In the genomic region with DNA sequence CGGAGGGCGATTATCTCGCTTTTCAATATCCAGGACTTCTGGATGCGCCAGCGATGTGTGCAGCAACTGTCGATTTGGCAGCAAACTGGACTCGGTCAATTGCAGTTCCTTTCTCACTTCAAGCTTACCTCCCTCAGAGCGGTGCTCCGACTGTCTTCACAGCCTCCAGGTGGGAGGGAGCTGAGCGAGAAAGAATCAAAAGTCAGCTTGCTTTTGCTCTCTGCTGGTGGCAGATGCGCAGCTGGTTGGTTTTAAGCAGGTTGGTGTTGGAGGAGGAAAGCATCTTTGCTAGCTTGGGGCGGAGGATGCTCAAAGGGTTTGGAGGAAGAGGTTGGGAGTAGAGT, we compare ENCODE assay signal across 8 mouse cellular contexts. TPM values are rescaled to one million over a fixed set of nuclear protein-coding genes. Genes with fewer than 3 reads are reported as not detected.
A peak's percentile ranks its signal among the peaks of the same experiment; 100 is the strongest.
DNase-seq lines count a peak whose midpoint lies in the region; ATAC-seq and TF ChIP-seq lines count a peak whose summit lies in the region.

Gene Egfem1 (plus strand): TSS at position 72 of the 344 bp plus-strand sequence.

- no peaks in the 10 kb centered on the region for H3K9me3 ChIP-seq in heart, embryonic 15.5 days (replicated peaks)
- H3K9me3 ChIP-seq in hindbrain, embryonic 14.5 days (ENCODE audit: control insufficient read depth, low read length), result no peaks in the 10 kb centered on the region
- H3K9me3 ChIP-seq in limb, embryonic 12.5 days, result no peaks in the 10 kb centered on the region

- DNase-seq in heart, postnatal 14 days, result no peak
- peak; percentile 78 for DNase-seq in brain, embryonic 14.5 days (ENCODE audit: low read depth)
- DNase-seq in hindbrain, embryonic 14.5 days (ENCODE audit: low spot score), result peak; percentile 45
- DNase-seq in telencephalon, adult 2 months (ENCODE audit: low read depth, low spot score), result peak; percentile 62
- DNase-seq in gastrocnemius, postnatal 25 days, result no peak
- DNase-seq in thymus, postnatal 10 days (ENCODE audit: low spot score in 2 of 2), result no peak

- H3K27ac ChIP-seq in heart, embryonic 15.5 days, result no peak within 1 kb of the TSS
- 0 out of 2 replicates have a peak within 1 kb of the TSS, but pooled peaks have one; percentile 32 for H3K27ac ChIP-seq in hindbrain, embryonic 14.5 days
- H3K27ac ChIP-seq in limb, embryonic 12.5 days, result no peak within 1 kb of the TSS

- no peaks in the 10 kb centered on the region for H3K36me3 ChIP-seq in heart, embryonic 15.5 days
- no peaks in the 10 kb centered on the region for H3K36me3 ChIP-seq in hindbrain, embryonic 14.5 days (replicated peaks; ENCODE audit: control insufficient read depth, insufficient read depth)
- H3K36me3 ChIP-seq in limb, embryonic 12.5 days, result no peaks in the 10 kb centered on the region

- H3K4me2 ChIP-seq in heart, embryonic 15.5 days, result peak within 1 kb of the TSS; percentile 95
- H3K4me2 ChIP-seq in hindbrain, embryonic 14.5 days (replicated peaks), result peak within 1 kb of the TSS; percentile 94
- peak within 1 kb of the TSS; percentile 97 for H3K4me2 ChIP-seq in limb, embryonic 12.5 days

- no peak for TF ChIP-seq CTCF in brain, embryonic 14.5 days (IDR thresholded peaks at IDR 0.05; ENCODE audit: borderline replicate concordance, extremely low read depth, insufficient read depth, insufficient read length)

- WGBS in heart, embryonic 15.5 days, result 7% methylated on average over 12 of the region's 12 CpGs
- WGBS in hindbrain, embryonic 14.5 days, result 5% methylated on average over 12 of the region's 12 CpGs
- WGBS in limb, embryonic 12.5 days, result 5% methylated on average over 12 of the region's 12 CpGs

- peaks cover 54% of the 10 kb centered on the region for H3K27me3 ChIP-seq in heart, embryonic 15.5 days
- H3K27me3 ChIP-seq in hindbrain, embryonic 14.5 days (ENCODE audit: control insufficient read depth, insufficient read depth, low read length), result no peaks in the 10 kb centered on the region
- peaks cover 62% of the 10 kb centered on the region for H3K27me3 ChIP-seq in limb, embryonic 12.5 days

- peaks cover 19% of the 10 kb centered on the region for H3K4me1 ChIP-seq in heart, embryonic 15.5 days (replicated peaks)
- peaks cover 16% of the 10 kb centered on the region for H3K4me1 ChIP-seq in hindbrain, embryonic 14.5 days (replicated peaks; ENCODE audit: control insufficient read depth, insufficient read depth, low read length)
- H3K4me1 ChIP-seq in limb, embryonic 12.5 days (replicated peaks), result peaks cover 18% of the 10 kb centered on the region

- no peak for TF ChIP-seq POLR2A in brain, embryonic 14.5 days (IDR thresholded peaks at IDR 0.05; ENCODE audit: borderline replicate concordance, extremely low read depth, insufficient read depth, insufficient read length, poor library complexity, severe bottlenecking)

- no peak for ATAC-seq in heart, embryonic 15.5 days (replicated peaks; ENCODE audit: insufficient number of reproducible peaks, insufficient read depth, low FRiP score, low read depth)
- ATAC-seq in hindbrain, embryonic 14.5 days (ENCODE audit: low FRiP score), result peak; percentile 54; the same call in 1 of the 2 replicates
- no peak for ATAC-seq in limb, embryonic 12.5 days (ENCODE audit: insufficient number of reproducible peaks, insufficient read depth, low FRiP score, low TSS enrichment, low read depth)

- H3K9ac ChIP-seq in heart, embryonic 15.5 days, result no peak within 1 kb of the TSS
- H3K9ac ChIP-seq in hindbrain, embryonic 14.5 days, result peak within 1 kb of the TSS; percentile 56
- peak within 1 kb of the TSS; percentile 44 for H3K9ac ChIP-seq in limb, embryonic 12.5 days (replicated peaks)

- intact Hi-C loops in heart, postnatal 14 days (cut with DNase I), result no loop called here

- peak within 1 kb of the TSS; percentile 55 for H3K4me3 ChIP-seq in heart, embryonic 15.5 days
- peak within 1 kb of the TSS; percentile 62 for H3K4me3 ChIP-seq in hindbrain, embryonic 14.5 days (replicated peaks; ENCODE audit: low read length)
- peak within 1 kb of the TSS; percentile 55 for H3K4me3 ChIP-seq in limb, embryonic 12.5 days (replicated peaks)

RNA-seq across cellular contexts. Expression of gene Egfem1, which starts in this region (rescaled TPM):
- 0.45 and 1.7 TPM in 2 replicates for polyA plus RNA-seq in heart, embryonic 15.5 days (2015; fragmentation: Nextera tagmentation; extraction: Ambion mirVana)
- total RNA-seq in heart, postnatal 14 days (2021), result not detected
- polyA plus RNA-seq in brain, embryonic 14.5 days (2012; rRNA removed), result 6.6 and 7.6 TPM in 2 replicates
- 4.3 and 6.7 TPM in 2 replicates for polyA plus RNA-seq in hindbrain, embryonic 14.5 days (2014; fragmentation: Nextera tagmentation; extraction: Ambion mirVana)
- polyA plus RNA-seq in limb, embryonic 12.5 days (2016; fragmentation: Nextera tagmentation; extraction: Ambion mirVana), result 3.2 and 3.3 TPM in 2 replicates
- not detected for total RNA-seq in gastrocnemius, postnatal 25 days (2021)

Comparison
In these comparisons a context has a peak if more than half of its experiments do, and no peak if none do; other contexts are left out.
1. DNase-seq: peak in brain, embryonic 14.5 days (single experiment), hindbrain, embryonic 14.5 days (single experiment) and telencephalon, adult 2 months (single experiment); none in heart, postnatal 14 days (0 of 2), gastrocnemius, postnatal 25 days (single experiment) and thymus, postnatal 10 days (0 of 2).
2. Peak in every context shown above with its lines, with median percentiles within 50 percentile points of each other: H3K4me2 ChIP-seq and H3K4me3 ChIP-seq.